Mouse (Mus musculus): Measurements from ENCODE around the gene Wfdc9. TPM values are rescaled to one million over a fixed set of nuclear protein-coding genes. Genes with fewer than 3 reads are reported as not detected.
A peak's percentile ranks its signal among the peaks of the same experiment; 100 is the strongest.

The Wfdc9 gene
- polyA plus RNA-seq (2016; fragmentation: Nextera tagmentation; extraction: Ambion mirVana), result not detected in 2 replicates

DNA sequence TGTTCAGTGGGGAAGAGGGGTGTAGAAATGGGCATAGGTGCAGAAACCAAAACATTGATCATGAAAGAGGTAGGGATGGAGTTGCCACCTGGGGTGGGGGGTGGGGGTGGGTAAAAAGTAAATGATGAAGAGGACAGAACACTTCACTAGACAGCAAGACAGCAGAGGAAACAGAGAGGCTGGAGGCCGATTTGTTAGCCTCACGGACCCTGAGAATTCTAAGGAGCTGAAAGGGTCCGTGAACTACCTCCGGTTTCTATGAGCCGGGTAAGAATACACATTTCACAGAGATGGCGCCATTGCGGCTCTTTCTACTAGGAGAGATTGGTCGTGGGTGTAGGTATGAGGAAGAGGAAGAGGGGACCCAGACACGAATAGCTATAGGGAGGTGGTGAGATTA is at the start of gene Wfdc9:
Gene Wfdc9, minus strand, starts transcription at position 101 of the 400 bp plus-strand sequence.
- 82% methylated on average over 9 of the region's 9 CpGs for WGBS
- no peak for ATAC-seq (ENCODE audit: insufficient number of reproducible peaks, low FRiP score)

DNA sequence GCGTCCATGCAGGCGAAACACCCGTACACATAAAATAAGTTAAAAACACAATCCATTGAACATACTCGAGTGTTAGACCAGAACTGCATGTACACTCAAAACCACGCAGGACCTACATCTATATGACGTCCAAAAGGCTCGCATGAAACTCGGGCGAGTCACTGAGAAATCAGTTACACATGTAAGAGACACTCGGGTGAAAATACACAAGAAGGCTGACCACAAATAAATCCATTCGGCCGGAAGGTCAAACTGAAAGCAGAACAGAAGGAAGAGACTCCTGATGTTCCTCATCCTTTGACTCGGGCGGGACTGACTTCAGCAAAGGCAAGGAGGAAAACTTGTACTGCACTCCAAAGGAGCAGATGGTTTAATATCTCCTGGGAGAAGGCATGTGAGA is 49.6 kb upstream of the Wfdc9 start:
- Histone ChIP-seq H3K9me3 (replicated peaks) (no peaks in the 10 kb centered on the region), H3K27ac (ENCODE audit: poor library complexity, severe bottlenecking) (no peak overlapping the region), H3K4me1 (replicated peaks) (no peaks in the 10 kb centered on the region), H3K9ac (no peak overlapping the region), H3K4me2 (no peak overlapping the region), H3K4me3 (no peak overlapping the region), H3K27me3 (replicated peaks) (no peaks in the 10 kb centered on the region), H3K36me3 (no peaks in the 10 kb centered on the region)
- WGBS, result 85% methylated on average over 14 of the region's 14 CpGs
- no peak for ATAC-seq (ENCODE audit: insufficient number of reproducible peaks, low FRiP score)

More for the DNA sequence above, at the start of gene Wfdc9:
- Histone ChIP-seq H3K4me1 (replicated peaks) (no peaks in the 10 kb centered on the region), H3K36me3 (no peaks in the 10 kb centered on the region), H3K27me3 (replicated peaks) (no peaks in the 10 kb centered on the region), H3K4me3 (no peak within 1 kb of the TSS), H3K9ac (no peak within 1 kb of the TSS), H3K4me2 (no peak within 1 kb of the TSS), H3K27ac (ENCODE audit: poor library complexity, severe bottlenecking) (no peak within 1 kb of the TSS), H3K9me3 (replicated peaks) (no peaks in the 10 kb centered on the region)

DNA sequence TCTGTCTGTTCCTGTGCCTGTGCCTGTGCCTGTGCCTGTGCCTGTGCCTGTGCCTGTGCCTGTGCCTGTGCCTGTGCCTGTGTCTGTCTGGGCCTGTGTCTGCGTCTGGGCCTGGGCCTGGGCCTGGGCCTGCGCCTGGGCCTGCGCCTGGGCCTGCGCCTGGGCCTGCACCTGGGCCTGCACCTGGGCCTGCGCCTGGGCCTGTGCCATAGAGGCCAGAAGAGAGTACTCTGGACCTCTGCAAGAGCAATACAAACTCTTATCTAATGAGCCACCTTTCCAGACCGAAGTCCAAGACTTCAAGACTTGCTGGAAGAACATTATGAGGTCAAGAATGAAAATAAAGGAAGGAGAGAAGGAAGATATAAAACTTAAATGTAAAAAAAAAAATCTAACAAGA is 48.9 kb upstream of the Wfdc9 start:
- WGBS, result 88% methylated on average over 6 of the region's 6 CpGs
- no peaks in the 10 kb centered on the region for H3K9me3 ChIP-seq (replicated peaks)
- H3K36me3 ChIP-seq, result no peaks in the 10 kb centered on the region
- no peaks in the 10 kb centered on the region for H3K27me3 ChIP-seq (replicated peaks)
- H3K4me3 ChIP-seq, result no peak overlapping the region
- no peak overlapping the region for H3K27ac ChIP-seq (ENCODE audit: poor library complexity, severe bottlenecking)
- no peak overlapping the region for H3K4me2 ChIP-seq
- no peak overlapping the region for H3K9ac ChIP-seq
- H3K4me1 ChIP-seq (replicated peaks), result no peaks in the 10 kb centered on the region
- ATAC-seq (ENCODE audit: insufficient number of reproducible peaks, low FRiP score), result no peak

DNA sequence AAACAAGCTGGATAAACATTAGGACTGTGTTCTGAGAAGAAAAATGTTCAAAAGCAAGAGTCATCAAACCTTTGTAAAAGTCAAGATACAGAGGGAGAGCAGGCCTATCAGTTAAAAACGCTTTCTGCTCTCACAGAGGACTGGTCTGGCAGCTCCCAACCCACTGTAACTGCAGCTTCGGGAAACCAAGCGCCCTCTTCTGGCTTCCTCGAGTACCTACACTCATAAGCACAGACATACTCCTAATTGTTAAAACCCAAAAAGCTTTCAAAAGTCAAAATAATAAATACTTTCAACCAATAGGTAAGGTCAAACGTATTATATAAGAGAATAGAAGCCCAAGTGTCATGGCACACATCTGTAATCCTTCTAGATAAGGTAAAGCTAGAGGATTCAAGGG is 47.9 kb upstream of the Wfdc9 start:
- WGBS, result 67% methylated on average over 5 of the region's 5 CpGs
- Histone ChIP-seq H3K27ac (ENCODE audit: poor library complexity, severe bottlenecking) (no peak overlapping the region), H3K9me3 (replicated peaks) (no peaks in the 10 kb centered on the region), H3K4me1 (replicated peaks) (no peaks in the 10 kb centered on the region), H3K36me3 (no peaks in the 10 kb centered on the region), H3K4me2 (no peak overlapping the region), H3K27me3 (replicated peaks) (no peaks in the 10 kb centered on the region), H3K4me3 (no peak overlapping the region), H3K9ac (no peak overlapping the region)
- no peak for ATAC-seq (ENCODE audit: insufficient number of reproducible peaks, low FRiP score)

DNA sequence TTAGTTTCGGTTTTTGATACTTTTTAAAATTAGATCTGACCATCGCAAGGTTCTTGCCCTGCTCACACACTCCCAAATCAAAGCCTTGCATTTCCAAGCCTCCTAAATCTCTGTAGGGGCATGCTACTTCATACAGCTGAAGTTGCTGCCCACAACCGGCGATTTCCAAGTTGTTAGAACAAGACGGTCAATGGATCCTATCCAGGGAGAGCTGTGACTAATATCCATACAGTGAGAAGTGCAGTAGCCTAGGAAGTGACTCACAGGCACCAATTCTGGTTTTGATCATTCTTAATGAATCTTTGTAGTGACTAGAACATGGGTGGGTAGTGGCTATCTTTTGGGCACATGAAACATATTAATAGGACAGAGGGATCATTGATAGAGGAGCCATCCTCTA is 45.4 kb upstream of the Wfdc9 start:
- ATAC-seq (ENCODE audit: insufficient number of reproducible peaks, low FRiP score), result no peak
- no peaks in the 10 kb centered on the region for H3K4me1 ChIP-seq (replicated peaks)
- no peaks in the 10 kb centered on the region for H3K27me3 ChIP-seq (replicated peaks)
- no peak overlapping the region for H3K9ac ChIP-seq
- WGBS, result 84% methylated on average over 5 of the region's 5 CpGs
- no peak overlapping the region for H3K4me2 ChIP-seq
- no peaks in the 10 kb centered on the region for H3K9me3 ChIP-seq (replicated peaks)
- no peak overlapping the region for H3K4me3 ChIP-seq
- no peaks in the 10 kb centered on the region for H3K36me3 ChIP-seq
- H3K27ac ChIP-seq (ENCODE audit: poor library complexity, severe bottlenecking), result no peak overlapping the region

DNA sequence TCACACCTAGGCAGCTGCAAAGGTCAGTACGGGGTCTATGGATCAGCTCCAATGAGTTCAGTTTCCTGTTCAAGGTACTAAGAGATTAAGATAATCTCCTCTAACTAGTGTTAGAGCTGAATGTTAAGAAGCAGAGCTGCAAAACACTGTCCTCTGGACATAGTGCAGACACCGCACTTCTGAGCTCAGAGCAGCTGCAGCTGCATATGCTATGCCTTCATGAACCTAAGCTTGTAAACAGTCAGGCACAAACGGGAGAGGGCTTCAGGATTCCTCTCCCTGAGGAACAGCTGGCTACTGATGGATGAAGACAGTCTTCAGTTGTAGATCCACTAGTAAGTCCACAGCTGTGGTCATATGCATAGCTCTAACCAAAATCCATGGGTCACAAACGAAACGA is 44.6 kb upstream of the Wfdc9 start:
- no peak overlapping the region for H3K4me3 ChIP-seq
- no peaks in the 10 kb centered on the region for H3K9me3 ChIP-seq (replicated peaks)
- no peaks in the 10 kb centered on the region for H3K36me3 ChIP-seq
- no peaks in the 10 kb centered on the region for H3K27me3 ChIP-seq (replicated peaks)
- no peak overlapping the region for H3K9ac ChIP-seq
- no peaks in the 10 kb centered on the region for H3K4me1 ChIP-seq (replicated peaks)
- no peak overlapping the region for H3K27ac ChIP-seq (ENCODE audit: poor library complexity, severe bottlenecking)
- H3K4me2 ChIP-seq, result no peak overlapping the region
- ATAC-seq (ENCODE audit: insufficient number of reproducible peaks, low FRiP score), result no peak
- WGBS, result 69% methylated on average over 5 of the region's 5 CpGs

DNA sequence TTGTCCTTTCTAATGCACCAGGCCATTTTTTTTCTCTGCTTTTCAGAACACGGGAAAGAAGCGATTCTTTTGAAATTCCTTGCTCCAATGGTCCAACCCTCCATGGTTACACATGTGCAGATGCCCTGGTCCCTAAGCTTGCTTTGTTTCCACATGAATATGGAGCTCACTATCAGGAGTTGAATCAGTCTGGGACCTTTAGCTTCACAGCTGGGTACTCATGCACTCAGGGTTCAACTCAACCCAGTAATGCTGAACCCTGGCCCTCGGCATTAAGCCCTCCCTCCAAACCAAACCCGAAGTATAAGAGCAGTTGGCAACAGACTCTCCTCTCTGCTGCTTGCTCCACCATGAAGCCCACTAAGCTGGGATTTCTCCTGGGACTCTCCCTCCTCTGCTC is 41.8 kb upstream of the Wfdc9 start, which contains the start of gene Spint4:
Gene Spint4, plus strand, starts transcription at position 301 of the 400 bp plus-strand sequence.
- no peak within 1 kb of the TSS for H3K4me2 ChIP-seq
- H3K9ac ChIP-seq, result no peak within 1 kb of the TSS
- no peak within 1 kb of the TSS for H3K4me3 ChIP-seq
- H3K9me3 ChIP-seq (replicated peaks), result no peaks in the 10 kb centered on the region
- no peak within 1 kb of the TSS for H3K27ac ChIP-seq (ENCODE audit: poor library complexity, severe bottlenecking)
- 79% methylated on average over 4 of the region's 4 CpGs for WGBS
- no peaks in the 10 kb centered on the region for H3K4me1 ChIP-seq (replicated peaks)
- H3K27me3 ChIP-seq (replicated peaks), result no peaks in the 10 kb centered on the region
- no peak for ATAC-seq (ENCODE audit: insufficient number of reproducible peaks, low FRiP score)
- H3K36me3 ChIP-seq, result no peaks in the 10 kb centered on the region

DNA sequence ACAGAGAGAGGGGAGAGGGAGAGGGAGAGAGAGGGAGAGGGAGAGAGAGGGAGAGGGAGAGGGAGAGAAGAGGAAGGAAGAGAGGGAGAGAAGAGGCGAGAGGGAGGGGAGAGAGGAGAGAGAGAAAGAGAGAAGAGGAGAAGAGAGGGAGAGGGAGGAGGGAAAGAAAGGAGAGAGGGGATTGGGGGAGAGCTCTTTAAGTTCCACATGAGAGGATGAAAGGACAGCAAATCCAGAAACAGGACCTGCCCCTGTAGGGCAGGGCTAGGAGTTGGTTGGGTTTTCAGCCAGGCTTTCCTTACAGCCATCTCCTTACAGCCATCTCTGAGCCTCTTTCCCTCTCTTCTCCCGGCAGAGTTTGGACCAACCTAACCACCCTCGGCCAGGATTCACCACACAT is 28.4 kb upstream of the Wfdc9 start, which contains the start of gene Wfdc13:
Gene Wfdc13, plus strand, starts transcription at position 301 of the 400 bp plus-strand sequence.
- Histone ChIP-seq H3K27ac (ENCODE audit: poor library complexity, severe bottlenecking) (no peak within 1 kb of the TSS), H3K4me3 (no peak within 1 kb of the TSS), H3K4me1 (replicated peaks) (no peaks in the 10 kb centered on the region), H3K9me3 (replicated peaks) (no peaks in the 10 kb centered on the region), H3K36me3 (no peaks in the 10 kb centered on the region), H3K9ac (no peak within 1 kb of the TSS), H3K4me2 (no peak within 1 kb of the TSS), H3K27me3 (replicated peaks) (no peaks in the 10 kb centered on the region)
- 73% methylated on average over 3 of the region's 3 CpGs for WGBS
- ATAC-seq (ENCODE audit: insufficient number of reproducible peaks, low FRiP score), result no peak

DNA sequence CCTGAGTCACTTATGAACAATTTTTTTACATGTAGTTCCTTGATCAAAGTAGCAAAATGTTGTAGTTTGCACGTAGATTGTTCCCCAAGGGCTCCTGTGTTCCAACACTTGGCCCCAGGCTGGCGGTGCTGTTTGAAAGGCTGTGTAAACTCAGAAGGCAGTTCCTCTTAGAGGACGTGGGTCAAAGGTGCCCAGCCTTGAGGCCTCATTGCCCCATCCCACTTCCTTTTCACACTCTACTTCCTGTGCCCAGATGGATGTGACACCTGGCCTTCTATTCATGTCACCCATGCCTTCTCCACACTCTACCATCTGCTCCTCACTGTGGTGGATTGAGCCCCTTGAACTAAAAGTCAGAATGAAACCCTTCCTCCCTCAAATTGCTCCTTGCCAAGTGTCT is 23.5 kb upstream of the Wfdc9 start:
- Histone ChIP-seq H3K36me3 (no peaks in the 10 kb centered on the region), H3K9me3 (replicated peaks) (peaks cover 4% of the 10 kb centered on the region; the same call in 1 of the 2 replicates), H3K27me3 (replicated peaks) (peaks cover 5% of the 10 kb centered on the region; the same call in 1 of the 2 replicates), H3K4me3 (no peak overlapping the region), H3K4me2 (no peak overlapping the region), H3K9ac (no peak overlapping the region), H3K4me1 (replicated peaks) (no peaks in the 10 kb centered on the region), H3K27ac (ENCODE audit: poor library complexity, severe bottlenecking) (no peak overlapping the region)
- ATAC-seq (ENCODE audit: insufficient number of reproducible peaks, low FRiP score), result no peak
- WGBS, result 60% methylated on average over 3 of the region's 3 CpGs

DNA sequence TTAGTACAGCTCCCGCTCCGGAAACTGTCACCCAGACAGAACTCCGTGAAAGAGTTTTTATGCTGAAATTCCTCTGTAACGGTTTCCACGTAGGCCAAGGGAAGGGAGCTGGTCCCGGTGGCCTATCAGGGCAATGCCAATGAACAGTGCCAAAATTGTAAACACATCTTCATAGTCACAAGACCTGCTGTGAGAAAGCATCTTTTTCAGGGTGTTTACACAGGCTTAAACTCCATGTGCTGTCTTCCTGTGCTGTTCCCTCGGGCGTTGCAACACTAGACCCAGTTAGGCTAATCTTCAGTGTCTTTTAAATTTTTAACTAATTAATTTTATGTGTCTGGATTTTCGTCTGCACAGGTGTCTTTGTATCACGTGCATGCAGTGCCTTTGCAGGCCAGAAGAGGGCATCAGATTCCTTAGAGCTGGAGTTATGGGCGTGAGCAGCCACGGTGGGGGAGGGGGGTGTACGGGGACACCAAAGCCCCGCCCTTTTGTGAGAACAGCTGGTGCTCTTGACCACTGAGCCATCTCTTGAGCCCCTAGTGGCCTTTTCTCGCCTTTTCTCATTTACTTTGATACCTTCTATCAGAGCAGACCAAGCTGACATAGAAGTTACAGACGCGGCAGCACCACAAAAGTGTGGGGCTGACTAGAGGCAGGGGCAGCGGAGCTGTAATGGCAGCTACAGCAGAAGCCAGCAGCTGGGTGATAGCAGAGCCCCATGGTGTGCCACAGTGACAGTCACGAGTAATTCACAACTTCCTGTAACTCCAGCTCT is 22.7 kb upstream of the Wfdc9 start:
- peak; percentile 51; the same call in 1 of the 2 replicates for ATAC-seq (ENCODE audit: insufficient number of reproducible peaks, low FRiP score)
- Histone ChIP-seq H3K9ac (no peak overlapping the region), H3K36me3 (no peaks in the 10 kb centered on the region), H3K27ac (ENCODE audit: poor library complexity, severe bottlenecking) (no peak overlapping the region), H3K4me2 (peak overlapping the region; percentile 62), H3K4me3 (peak overlapping the region; percentile 30), H3K27me3 (replicated peaks) (peaks cover 5% of the 10 kb centered on the region; the same call in 1 of the 2 replicates), H3K9me3 (replicated peaks) (peaks cover 4% of the 10 kb centered on the region; the same call in 1 of the 2 replicates), H3K4me1 (replicated peaks) (no peaks in the 10 kb centered on the region)
- WGBS, result 19% methylated on average over 19 of the region's 19 CpGs

DNA sequence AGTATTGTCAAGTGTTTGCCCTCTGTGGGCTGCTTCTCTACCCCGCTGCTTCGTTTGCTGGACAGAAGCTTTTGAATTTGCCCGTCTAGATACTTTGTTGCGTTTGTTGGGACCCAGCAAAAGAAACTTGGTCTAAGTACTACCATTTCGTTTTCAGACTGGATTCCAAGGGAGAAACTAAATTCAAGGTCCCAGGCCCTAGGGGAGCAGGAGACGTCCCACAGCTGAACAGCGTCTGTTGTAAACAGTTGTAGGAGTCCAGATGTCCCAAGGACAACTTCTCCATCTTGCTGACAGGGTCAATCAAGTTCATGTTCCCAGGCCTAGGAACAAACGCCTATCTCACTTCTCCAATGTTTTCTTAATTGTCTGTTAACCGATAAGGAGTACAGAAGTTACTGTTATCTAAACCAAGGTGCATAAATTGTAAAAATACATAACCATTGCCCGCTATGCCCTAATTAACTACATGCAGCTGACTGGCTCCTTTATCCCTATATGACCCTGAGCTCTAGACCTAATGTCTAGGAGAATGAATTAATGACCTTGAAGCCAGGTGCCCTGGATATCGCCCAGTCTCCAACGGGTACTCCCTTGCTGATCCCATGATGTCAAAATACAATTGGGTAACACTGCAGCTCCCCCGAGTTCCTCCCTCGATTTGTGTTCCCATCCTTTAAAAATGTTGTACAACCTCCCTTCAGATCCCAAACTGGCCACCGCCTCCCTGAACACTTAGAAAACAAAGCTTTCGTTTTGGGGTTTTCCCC is 20.7 kb upstream of the Wfdc9 start:
- Histone ChIP-seq H3K36me3 (no peaks in the 10 kb centered on the region), H3K27ac (ENCODE audit: poor library complexity, severe bottlenecking) (no peak overlapping the region), H3K4me1 (replicated peaks) (no peaks in the 10 kb centered on the region), H3K9me3 (replicated peaks) (peaks cover 4% of the 10 kb centered on the region; the same call in 1 of the 2 replicates), H3K9ac (no peak overlapping the region), H3K4me2 (no peak overlapping the region), H3K27me3 (replicated peaks) (peaks cover 5% of the 10 kb centered on the region; the same call in 1 of the 2 replicates), H3K4me3 (no peak overlapping the region)
- ATAC-seq (ENCODE audit: insufficient number of reproducible peaks, low FRiP score), result no peak
- WGBS, result 73% methylated on average over 16 of the region's 16 CpGs

Data from heart, embryonic 12.5 days (tissue).